Mouse (Mus musculus): ENCODE results near the gene Gm1113. TPM values are rescaled to one million over a fixed set of nuclear protein-coding genes. Genes with fewer than 3 reads are reported as not detected.

The Gm1113 gene
- polyA plus RNA-seq, 1 experiment from 2014 or later, result not detected

DNA sequence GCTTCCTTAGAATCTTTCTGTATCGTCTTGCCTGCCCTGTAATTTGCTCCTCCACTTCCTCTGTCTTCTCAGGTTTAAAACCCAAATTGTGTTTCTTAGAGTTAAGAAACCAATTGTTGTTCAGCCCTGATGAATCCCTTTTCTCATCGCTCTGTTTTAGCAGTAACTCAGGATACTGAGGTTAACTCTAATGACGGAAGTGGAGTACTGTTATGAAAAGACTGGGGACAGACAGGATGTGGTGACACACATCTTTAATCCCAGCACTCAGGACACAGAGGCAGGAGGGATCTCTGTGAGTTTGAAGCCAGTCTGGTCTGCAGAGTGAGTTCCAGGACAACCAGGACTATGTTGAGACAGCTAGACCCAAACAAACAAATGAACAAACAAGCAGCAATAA, 22.6 kb downstream of the Gm1113 start:
- Histone ChIP-seq H3K4me3 (replicated peaks) (no peak overlapping the region), H3K4me1 (replicated peaks) (no peaks in the 10 kb centered on the region), H3K27ac (replicated peaks) (no peak overlapping the region), H3K36me3 (replicated peaks) (no peaks in the 10 kb centered on the region), H3K9me3 (replicated peaks) (no peaks in the 10 kb centered on the region), H3K4me2 (no peak overlapping the region), H3K9ac (no peak overlapping the region), H3K27me3 (no peaks in the 10 kb centered on the region)
- no peak for ATAC-seq (ENCODE audit: insufficient read depth)
- WGBS (ENCODE audit: insufficient replicate concordance), result 20% methylated on average over 3 of the region's 3 CpGs

DNA sequence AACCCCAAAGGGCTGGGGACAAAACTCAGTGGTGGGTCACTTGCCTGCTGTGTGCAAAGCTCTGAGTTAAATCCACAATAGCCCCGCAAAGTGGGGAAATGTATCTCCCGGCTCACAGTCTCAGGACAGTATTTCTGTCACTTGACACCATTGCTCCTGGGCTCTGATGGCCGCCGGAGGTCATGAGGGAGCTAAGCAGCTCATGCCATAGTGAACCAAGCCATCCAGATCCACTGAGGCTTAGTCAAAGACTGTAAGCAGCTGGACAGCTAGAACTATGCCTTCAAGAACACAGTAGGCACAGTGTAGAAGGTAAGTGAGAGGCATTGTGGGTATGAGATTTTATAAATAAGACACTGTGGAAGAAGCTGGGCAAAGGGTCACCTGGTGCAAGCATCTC, 23.1 kb downstream of the Gm1113 start:
- Histone ChIP-seq H3K4me2 (no peak overlapping the region), H3K36me3 (replicated peaks) (no peaks in the 10 kb centered on the region), H3K9me3 (replicated peaks) (no peaks in the 10 kb centered on the region), H3K27me3 (no peaks in the 10 kb centered on the region), H3K4me3 (replicated peaks) (no peak overlapping the region), H3K27ac (replicated peaks) (no peak overlapping the region), H3K4me1 (replicated peaks) (no peaks in the 10 kb centered on the region), H3K9ac (no peak overlapping the region)
- ATAC-seq (ENCODE audit: insufficient read depth), result no peak
- WGBS (ENCODE audit: insufficient replicate concordance), result 54% methylated on average over 4 of the region's 4 CpGs

DNA sequence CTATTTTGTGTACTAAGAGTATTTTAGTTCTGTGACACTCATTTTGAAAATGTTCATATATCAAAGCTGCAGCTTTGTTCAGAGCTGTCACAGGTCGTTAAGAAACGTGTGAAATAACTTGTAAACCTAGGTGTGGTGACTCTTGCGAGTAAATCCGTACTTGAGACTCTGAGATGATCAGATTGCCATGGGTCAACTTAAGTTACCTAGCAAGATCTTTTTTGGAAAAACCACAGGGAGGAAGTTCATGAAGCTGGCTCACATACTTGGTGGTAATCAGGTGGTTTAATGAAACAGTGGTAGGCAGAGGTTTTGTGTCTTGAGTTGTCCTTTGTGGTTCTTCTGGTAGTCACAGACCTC, 24.4 kb downstream of the Gm1113 start:
- WGBS (ENCODE audit: insufficient replicate concordance), result 47% methylated on average over 4 of the region's 4 CpGs
- no peaks in the 10 kb centered on the region for H3K4me1 ChIP-seq (replicated peaks)
- no peaks in the 10 kb centered on the region for H3K36me3 ChIP-seq (replicated peaks)
- H3K9ac ChIP-seq, result no peak overlapping the region
- H3K27me3 ChIP-seq, result no peaks in the 10 kb centered on the region
- H3K27ac ChIP-seq (replicated peaks), result no peak overlapping the region
- H3K4me3 ChIP-seq (replicated peaks), result no peak overlapping the region
- H3K4me2 ChIP-seq, result no peak overlapping the region
- no peaks in the 10 kb centered on the region for H3K9me3 ChIP-seq (replicated peaks)
- no peak for ATAC-seq (ENCODE audit: insufficient read depth)

DNA sequence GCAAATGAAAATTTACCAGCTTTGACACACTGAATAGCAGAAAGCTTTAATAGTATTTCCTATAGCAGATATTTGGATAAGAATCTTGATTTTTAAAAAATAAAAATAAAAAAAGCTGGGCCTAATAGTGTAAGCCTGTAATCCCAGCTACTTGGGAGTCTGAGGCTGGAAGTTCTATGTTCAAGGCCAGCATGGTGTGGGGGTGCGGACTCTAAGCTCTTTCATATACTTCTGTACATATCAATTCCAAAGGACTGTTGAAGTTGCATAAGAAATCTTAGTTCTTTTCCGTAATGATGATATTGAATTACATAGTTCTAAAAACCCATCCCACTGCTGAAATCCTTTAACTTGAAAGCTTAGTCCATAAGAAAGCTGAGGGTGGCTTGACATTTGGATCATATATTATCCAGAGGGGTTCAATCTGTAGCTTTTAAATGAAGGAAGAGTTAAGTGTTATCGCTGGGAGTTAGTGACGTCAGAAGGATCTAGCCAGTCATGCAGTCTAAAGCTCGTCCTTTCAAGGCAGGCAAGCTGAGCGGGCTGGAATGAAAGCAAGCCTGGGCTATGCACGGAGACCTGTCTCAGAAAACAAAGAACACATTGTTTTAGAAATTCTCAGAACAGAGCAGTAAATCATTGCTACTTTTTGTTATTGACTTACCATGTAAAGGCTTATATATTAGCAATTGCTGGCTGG, 24.9 kb downstream of the Gm1113 start:
- ATAC-seq (ENCODE audit: insufficient read depth), result no peak
- Histone ChIP-seq H3K4me3 (replicated peaks) (no peak overlapping the region), H3K9me3 (replicated peaks) (no peaks in the 10 kb centered on the region), H3K9ac (no peak overlapping the region), H3K4me1 (replicated peaks) (no peaks in the 10 kb centered on the region), H3K4me2 (no peak overlapping the region), H3K27me3 (no peaks in the 10 kb centered on the region), H3K27ac (replicated peaks) (no peak overlapping the region), H3K36me3 (replicated peaks) (no peaks in the 10 kb centered on the region)
- 67% methylated on average over 7 of the region's 7 CpGs for WGBS (ENCODE audit: insufficient replicate concordance)

DNA sequence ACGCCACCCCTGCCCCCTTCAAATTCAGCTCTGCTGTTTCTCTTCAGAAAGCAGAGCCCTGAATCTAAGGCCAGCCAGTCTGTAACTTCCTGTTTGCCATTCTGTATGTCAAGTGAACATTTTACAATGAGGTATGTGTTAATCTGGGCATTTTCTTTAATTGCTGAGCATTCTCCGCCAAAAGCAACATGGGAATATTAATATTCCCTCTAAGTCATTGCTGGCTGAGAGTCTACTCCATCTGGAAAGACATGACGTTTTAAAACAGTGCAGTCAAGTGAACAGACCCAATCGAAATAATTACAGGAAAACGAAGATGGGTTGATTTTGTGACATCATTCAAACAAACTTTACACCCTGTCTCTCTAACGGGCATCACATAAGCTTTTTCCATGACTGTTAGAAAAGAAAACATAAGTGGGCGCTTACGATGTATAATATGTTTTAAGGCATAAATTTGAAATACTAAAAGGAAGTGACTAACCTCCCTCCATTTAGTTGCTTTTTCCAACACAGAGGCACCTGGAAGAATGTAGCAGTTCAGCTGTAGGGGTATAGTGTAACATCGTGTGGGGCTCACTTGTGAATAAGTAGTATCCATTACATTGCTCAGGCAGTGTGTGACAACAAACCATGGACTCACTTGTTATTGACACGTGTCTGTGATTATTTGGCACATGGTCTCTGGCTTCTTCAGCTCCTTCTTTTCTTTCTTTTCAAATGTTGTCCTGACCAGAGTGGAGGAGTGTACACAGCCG, 26.8 kb downstream of the Gm1113 start:
- no peak overlapping the region for H3K9ac ChIP-seq
- H3K36me3 ChIP-seq (replicated peaks), result no peaks in the 10 kb centered on the region
- no peak for ATAC-seq (ENCODE audit: insufficient read depth)
- H3K4me3 ChIP-seq (replicated peaks), result no peak overlapping the region
- no peaks in the 10 kb centered on the region for H3K9me3 ChIP-seq (replicated peaks)
- H3K4me1 ChIP-seq (replicated peaks), result no peaks in the 10 kb centered on the region
- no peak overlapping the region for H3K4me2 ChIP-seq
- H3K27me3 ChIP-seq, result no peaks in the 10 kb centered on the region
- no peak overlapping the region for H3K27ac ChIP-seq (replicated peaks)
- WGBS (ENCODE audit: insufficient replicate concordance), result 62% methylated on average over 11 of the region's 11 CpGs

DNA sequence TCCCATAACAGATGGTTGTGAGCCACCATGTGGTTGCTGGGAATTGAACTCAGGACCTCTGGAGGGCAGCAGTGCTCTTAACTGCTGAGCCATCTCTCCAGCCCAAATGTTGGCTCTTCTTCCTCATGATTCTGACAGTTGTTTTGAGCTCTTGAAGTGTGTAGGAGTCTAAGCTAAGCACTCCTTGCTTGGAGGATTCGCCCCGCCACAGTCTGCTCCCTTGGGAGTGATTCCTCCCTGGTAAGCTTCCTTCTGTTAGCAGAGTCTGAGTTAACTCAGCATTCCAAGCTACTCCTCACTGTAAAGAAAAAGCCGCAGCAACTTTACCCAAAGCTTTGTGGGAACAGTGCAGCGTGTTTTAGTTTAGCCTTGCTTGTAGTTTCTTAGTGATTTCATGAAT, 29.6 kb downstream of the Gm1113 start:
- H3K4me3 ChIP-seq (replicated peaks), result no peak overlapping the region
- H3K4me1 ChIP-seq (replicated peaks), result no peaks in the 10 kb centered on the region
- H3K9me3 ChIP-seq (replicated peaks), result no peaks in the 10 kb centered on the region
- H3K4me2 ChIP-seq, result no peak overlapping the region
- no peak for ATAC-seq (ENCODE audit: insufficient read depth)
- no peak overlapping the region for H3K27ac ChIP-seq (replicated peaks)
- no peaks in the 10 kb centered on the region for H3K36me3 ChIP-seq (replicated peaks)
- no peak overlapping the region for H3K9ac ChIP-seq
- no peaks in the 10 kb centered on the region for H3K27me3 ChIP-seq
- WGBS (ENCODE audit: insufficient replicate concordance), result 76% methylated on average over 4 of the region's 4 CpGs

DNA sequence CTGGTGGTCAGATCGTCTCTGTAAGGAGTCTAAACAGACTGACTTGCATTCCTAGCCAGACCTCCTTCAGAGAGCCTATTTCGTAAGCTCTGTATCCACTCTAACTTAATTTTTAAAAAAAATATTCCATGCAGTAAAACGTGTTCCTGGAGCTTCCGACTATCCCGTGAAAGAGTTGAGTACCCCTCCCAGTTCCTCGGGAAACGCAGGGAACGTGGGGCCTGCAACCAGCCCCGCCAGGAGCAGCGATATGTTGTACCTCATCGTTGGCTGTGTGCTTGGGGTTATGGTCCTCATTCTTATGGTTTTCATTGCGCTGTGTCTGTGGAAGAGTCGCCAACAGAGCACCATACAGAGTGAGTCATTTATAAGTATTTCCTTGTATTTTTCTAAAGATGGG, 31.5 kb downstream of the Gm1113 start:
- Histone ChIP-seq H3K4me2 (no peak overlapping the region), H3K4me1 (replicated peaks) (no peaks in the 10 kb centered on the region), H3K4me3 (replicated peaks) (no peak overlapping the region), H3K9me3 (replicated peaks) (no peaks in the 10 kb centered on the region), H3K9ac (no peak overlapping the region), H3K36me3 (replicated peaks) (no peaks in the 10 kb centered on the region), H3K27ac (replicated peaks) (no peak overlapping the region), H3K27me3 (no peaks in the 10 kb centered on the region)
- 75% methylated on average over 13 of the region's 13 CpGs for WGBS (ENCODE audit: insufficient replicate concordance)
- ATAC-seq (ENCODE audit: insufficient read depth), result no peak

DNA sequence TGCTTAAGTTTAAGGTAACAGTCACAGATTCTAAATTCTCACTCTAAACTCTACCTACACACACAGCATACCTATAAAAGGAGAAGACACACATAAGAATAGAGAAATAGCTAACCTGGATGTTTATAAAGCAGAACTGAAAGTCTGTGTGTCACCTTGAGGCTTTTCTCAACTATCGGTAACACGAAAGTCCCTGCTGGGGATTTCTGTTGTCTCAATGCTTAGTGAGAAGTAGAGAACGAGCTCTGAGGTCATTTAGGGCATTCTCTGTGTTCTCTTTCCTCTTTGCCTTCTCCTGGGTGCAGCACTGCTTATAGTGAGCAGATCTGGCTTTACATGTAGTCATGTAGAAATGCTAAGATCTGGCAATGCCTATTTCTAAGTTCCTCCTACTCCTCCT, 34.1 kb downstream of the Gm1113 start:
- Histone ChIP-seq H3K27ac (replicated peaks) (no peak overlapping the region), H3K4me2 (no peak overlapping the region), H3K9me3 (replicated peaks) (no peaks in the 10 kb centered on the region), H3K36me3 (replicated peaks) (no peaks in the 10 kb centered on the region), H3K4me1 (replicated peaks) (no peaks in the 10 kb centered on the region), H3K4me3 (replicated peaks) (no peak overlapping the region), H3K27me3 (no peaks in the 10 kb centered on the region), H3K9ac (no peak overlapping the region)
- 62% methylated on average over 3 of the region's 3 CpGs for WGBS (ENCODE audit: insufficient replicate concordance)
- ATAC-seq (ENCODE audit: insufficient read depth), result no peak

DNA sequence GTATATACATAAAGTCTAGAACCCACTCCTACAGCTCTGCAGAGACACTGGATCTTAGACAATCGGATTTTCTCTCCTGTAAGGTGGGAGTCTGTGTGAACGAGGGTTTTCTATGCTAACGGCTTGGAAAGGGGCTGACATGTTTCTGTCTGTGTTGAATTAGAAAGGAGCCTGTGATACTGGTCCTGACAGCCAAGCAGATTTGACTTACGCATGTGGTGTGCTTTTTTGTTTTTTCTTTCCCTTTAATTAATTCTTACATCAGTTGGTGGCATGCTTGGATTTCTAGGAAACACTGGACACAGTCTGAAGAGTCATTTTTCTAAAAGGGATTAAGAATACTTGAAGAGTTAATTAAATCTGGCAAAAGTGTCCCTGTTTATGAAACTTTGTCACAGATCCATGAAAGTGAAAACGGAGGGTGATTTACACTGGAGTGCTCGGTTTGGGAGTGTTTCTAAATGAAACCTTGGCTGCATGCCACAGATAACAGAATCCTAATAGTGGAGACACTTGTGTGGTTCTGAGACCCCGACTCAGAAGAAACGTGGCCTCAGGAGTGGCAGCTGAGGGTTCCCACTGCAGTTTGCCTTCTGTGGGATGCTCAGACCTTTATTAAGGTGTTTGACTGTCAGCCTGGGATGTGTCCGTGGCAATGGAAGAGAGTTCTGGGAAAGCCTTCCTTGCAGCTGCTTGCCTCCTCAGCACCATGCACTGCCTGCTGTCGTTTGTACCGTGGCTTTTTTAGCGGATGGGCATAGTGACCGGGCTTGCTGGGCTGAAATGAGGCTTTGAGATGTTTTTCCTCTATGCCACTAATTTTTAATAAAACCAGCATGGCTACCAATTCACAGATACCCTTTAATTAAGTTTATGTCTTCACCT, 35.8 kb downstream of the Gm1113 start:
- H3K36me3 ChIP-seq (replicated peaks), result no peaks in the 10 kb centered on the region
- no peaks in the 10 kb centered on the region for H3K9me3 ChIP-seq (replicated peaks)
- H3K27me3 ChIP-seq, result no peaks in the 10 kb centered on the region
- H3K4me2 ChIP-seq, result no peak overlapping the region
- no peak for ATAC-seq (ENCODE audit: insufficient read depth)
- WGBS (ENCODE audit: insufficient replicate concordance), result 65% methylated on average over 13 of the region's 13 CpGs
- H3K9ac ChIP-seq, result no peak overlapping the region
- H3K4me1 ChIP-seq (replicated peaks), result no peaks in the 10 kb centered on the region
- no peak overlapping the region for H3K27ac ChIP-seq (replicated peaks)
- no peak overlapping the region for H3K4me3 ChIP-seq (replicated peaks)

DNA sequence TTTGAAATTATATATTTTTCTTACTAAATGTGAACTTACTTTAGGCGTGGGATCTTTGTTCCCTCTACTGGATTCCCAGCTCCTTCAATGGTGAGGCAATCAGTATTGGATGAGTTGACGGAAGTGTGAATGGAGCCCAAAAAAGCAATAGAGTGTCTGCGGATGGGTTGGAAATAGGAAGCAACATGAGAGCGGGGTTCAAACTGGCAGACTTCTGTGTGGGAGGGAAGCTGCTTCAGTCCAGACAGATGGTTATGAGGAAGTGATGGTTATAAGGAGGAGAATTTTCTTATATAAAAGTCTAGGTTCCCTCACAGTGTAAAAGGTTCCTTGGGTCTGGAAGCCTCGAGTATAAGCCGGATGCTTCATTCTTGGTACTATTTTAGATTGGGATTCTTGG, 38.6 kb downstream of the Gm1113 start:
- no peaks in the 10 kb centered on the region for H3K36me3 ChIP-seq (replicated peaks)
- H3K4me2 ChIP-seq, result no peak overlapping the region
- no peak overlapping the region for H3K9ac ChIP-seq
- no peak overlapping the region for H3K4me3 ChIP-seq (replicated peaks)
- no peak for ATAC-seq (ENCODE audit: insufficient read depth)
- no peaks in the 10 kb centered on the region for H3K4me1 ChIP-seq (replicated peaks)
- H3K9me3 ChIP-seq (replicated peaks), result no peaks in the 10 kb centered on the region
- 73% methylated on average over 6 of the region's 6 CpGs for WGBS (ENCODE audit: insufficient replicate concordance)
- no peaks in the 10 kb centered on the region for H3K27me3 ChIP-seq
- no peak overlapping the region for H3K27ac ChIP-seq (replicated peaks)

DNA sequence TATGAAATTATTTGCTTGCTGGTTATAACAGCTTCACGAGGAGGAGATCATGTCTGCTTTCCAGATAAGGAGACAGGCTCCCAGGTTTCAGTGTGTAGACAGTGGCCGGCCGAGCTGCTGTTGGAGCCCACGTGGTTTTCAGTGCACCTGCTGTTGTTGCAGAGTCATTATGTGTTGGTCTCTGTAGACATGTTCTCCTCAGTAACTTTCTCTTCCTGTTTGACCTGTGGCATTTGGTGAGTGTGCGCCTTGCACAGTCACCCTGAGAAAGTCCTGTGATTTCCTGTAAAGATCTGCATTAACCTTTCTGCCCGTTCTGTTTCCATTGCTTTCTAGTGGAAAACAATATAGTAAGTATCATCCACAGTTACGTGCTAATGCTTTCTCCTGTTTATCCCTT, 42.7 kb downstream of the Gm1113 start:
- Histone ChIP-seq H3K27ac (replicated peaks) (no peak overlapping the region), H3K9ac (no peak overlapping the region), H3K4me3 (replicated peaks) (no peak overlapping the region), H3K9me3 (replicated peaks) (no peaks in the 10 kb centered on the region), H3K4me2 (no peak overlapping the region), H3K27me3 (no peaks in the 10 kb centered on the region), H3K36me3 (replicated peaks) (no peaks in the 10 kb centered on the region), H3K4me1 (replicated peaks) (no peaks in the 10 kb centered on the region)
- WGBS (ENCODE audit: insufficient replicate concordance), result 35% methylated on average over 7 of the region's 7 CpGs
- ATAC-seq (ENCODE audit: insufficient read depth), result no peak
